Mouse (Mus musculus) midbrain, postnatal 0 days (tissue): ENCODE results near the gene Naxd. TPM values are rescaled to one million over a fixed set of nuclear protein-coding genes. Genes with fewer than 3 reads are reported as not detected.

Source experiments
- ATAC-seq: fragments of 200-750 bp; cut with Nextera tagmentation; 2 replicates; pipeline ENCODE4 v1.8.0; 2017; ENCODE audit warnings: moderate number of reproducible peaks, mild to moderate bottlenecking, moderate TSS enrichment, moderate library complexity; ENCODE audit not compliant: low FRiP score
- DNase-seq: peaks from one replicate; pipeline ENCODE4 v3.0.0-alpha.2; 2015; ENCODE audit warnings: low spot score
- H3K27ac ChIP-seq: fragments of 300-500 bp; sonication (generic); 2 replicates; pipeline ENCODE4 v1.5.1; 2014; ENCODE audit warnings: low read depth, mild to moderate bottlenecking, low read length, mixed read lengths
- H3K27me3 ChIP-seq: fragments of 300-500 bp; sonication (generic); 2 replicates; pipeline ENCODE4 v1.6.1; 2014; ENCODE audit warnings: low read length, control low read depth, mixed read lengths; ENCODE audit not compliant: insufficient read depth
- H3K36me3 ChIP-seq: fragments of 300-500 bp; sonication (generic); 2 replicates; pipeline ENCODE4 v1.6.1; 2014; ENCODE audit warnings: low read length, control low read depth, mixed read lengths; ENCODE audit not compliant: insufficient read depth
- H3K4me1 ChIP-seq: fragments of 300-500 bp; sonication (generic); 2 replicates; pipeline ENCODE4 v1.6.1; 2014; ENCODE audit warnings: mild to moderate bottlenecking, control low read depth, antibody characterized with exemption, low read length, mixed read lengths; ENCODE audit not compliant: insufficient read depth
- H3K4me2 ChIP-seq: fragments of 300-500 bp; sonication (generic); 2 replicates; pipeline ENCODE4 v1.6.1; 2014; ENCODE audit warnings: low read depth, mild to moderate bottlenecking, low read length, mixed read lengths; ENCODE audit not compliant: poor library complexity, severe bottlenecking
- H3K4me3 ChIP-seq: fragments of 300-500 bp; sonication (generic); 2 replicates; pipeline ENCODE4 v1.5.1; 2014; ENCODE audit warnings: low read depth, mild to moderate bottlenecking, low read length, moderate library complexity
- H3K9ac ChIP-seq: fragments of 300-500 bp; sonication (generic); replicated peaks from 2 replicates; pipeline ENCODE4 v1.6.1; 2014; ENCODE audit warnings: mild to moderate bottlenecking, low read length, moderate library complexity, mixed read lengths; ENCODE audit not compliant: poor library complexity, severe bottlenecking
- H3K9me3 ChIP-seq: fragments of 300-500 bp; sonication (generic); 2 replicates; pipeline ENCODE4 v1.6.1; 2016; ENCODE audit warnings: low read length, control low read depth
- CTCF ChIP-seq: IDR thresholded peaks from 2 replicates; pipeline ENCODE4 v1.5.1; 2016; ENCODE audit warnings: antibody characterized with exemption, mild to moderate bottlenecking
- WGBS: fragments of 180-500 bp; shearing (Covaris S2); extraction: QIAGEN DNeasy Blood & Tissue Kit; methylation state at CpG from one replicate; pipeline ENCODE4 v1.1.7; 2014; 5-methylcytosine and 5-hydroxymethylcytosine counted together
- polyA plus RNA-seq: library from polyadenylated mRNA; unstranded; fragments of >200 nt; fragmentation: Nextera tagmentation; extraction: Ambion mirVana; gene quantifications from 2 replicates; pipeline ENCODE4 v1.2.1, GENCODE M21; 2015
- total RNA-seq: library from RNA; depleted of rRNA; stranded (reverse); fragments of >200 nt; gene quantifications from 2 replicates; pipeline ENCODE4 v1.2.3, GENCODE M21; 2014

Naxd gene
- total and polyA plus RNA-seq, 2 experiments from 2014 or later = 88.6 to 106 TPM

- Histone ChIP-seq H3K27ac (no peak overlapping the region), H3K36me3 (peaks cover 30% of the 10 kb centered on the region), H3K27me3 (no peaks in the 10 kb centered on the region), H3K4me1 (no peaks in the 10 kb centered on the region), H3K4me3 (no peak overlapping the region), H3K9ac (no peak overlapping the region), H3K4me2 (no peak overlapping the region), H3K9me3 (no peaks in the 10 kb centered on the region)
- no peak for DNase-seq
- no peak for TF ChIP-seq CTCF
- 97% methylated on average over 12 of the region's 12 CpGs for WGBS
- no peak for ATAC-seq
Measured at GRCm38 (mm10) chr8:11542031-11542430, 44.7 kb downstream of the Naxd start.

GRCm38 (mm10) chr8:11542866-11543265 lies 45.6 kb downstream of the Naxd start:
- Histone ChIP-seq H3K9ac (no peak overlapping the region), H3K4me1 (no peaks in the 10 kb centered on the region), H3K9me3 (no peaks in the 10 kb centered on the region), H3K27me3 (no peaks in the 10 kb centered on the region), H3K27ac (no peak overlapping the region), H3K4me3 (no peak overlapping the region), H3K36me3 (peaks cover 31% of the 10 kb centered on the region), H3K4me2 (no peak overlapping the region)
- WGBS = 89% methylated on average over 4 of the region's 4 CpGs
- no peak for DNase-seq
- ATAC-seq = no peak
- TF ChIP-seq CTCF = no peak

- Histone ChIP-seq H3K4me1 (no peaks in the 10 kb centered on the region; the same call in 1 of the 2 replicates), H3K9ac (no peak overlapping the region), H3K27ac (no peak overlapping the region), H3K27me3 (no peaks in the 10 kb centered on the region), H3K36me3 (peaks cover 28% of the 10 kb centered on the region), H3K4me2 (no peak overlapping the region), H3K9me3 (no peaks in the 10 kb centered on the region), H3K4me3 (no peak overlapping the region)
- ATAC-seq (no peak), DNase-seq (no peak)
- 46% methylated on average over 3 of the region's 3 CpGs for WGBS
- TF ChIP-seq CTCF = peak; percentile 68
Measured at GRCm38 (mm10) chr8:11544386-11544785, 47.1 kb downstream of the Naxd start.

GRCm38 (mm10) chr8:11547063-11547462 lies 49.8 kb downstream of the Naxd start:
- H3K27me3 ChIP-seq = no peaks in the 10 kb centered on the region
- ATAC-seq (no peak), DNase-seq (no peak)
- no peaks in the 10 kb centered on the region for H3K9me3 ChIP-seq
- H3K4me3 ChIP-seq = no peak overlapping the region
- H3K27ac ChIP-seq = no peak overlapping the region
- H3K4me1 ChIP-seq = peaks cover 4% of the 10 kb centered on the region; the same call in 1 of the 2 replicates
- H3K9ac ChIP-seq = no peak overlapping the region
- H3K36me3 ChIP-seq = peaks cover 17% of the 10 kb centered on the region
- WGBS = 65% methylated on average over 6 of the region's 6 CpGs
- no peak overlapping the region for H3K4me2 ChIP-seq
- peak; percentile 50 for TF ChIP-seq CTCF

GRCm38 (mm10) chr8:11549706-11550105 lies 52.4 kb downstream of the Naxd start:
- Histone ChIP-seq H3K4me1 (peaks cover 8% of the 10 kb centered on the region), H3K9ac (peak overlapping the region; percentile 91; the same call in 1 of the 2 replicates), H3K4me3 (peak overlapping the region; percentile 81), H3K27me3 (no peaks in the 10 kb centered on the region), H3K9me3 (no peaks in the 10 kb centered on the region), H3K36me3 (peaks cover 13% of the 10 kb centered on the region; the same call in 1 of the 2 replicates), H3K4me2 (peak overlapping the region; percentile 77), H3K27ac (peak overlapping the region; percentile 85; the same call in 1 of the 2 replicates)
- TF ChIP-seq CTCF = peak; percentile 74
- DNase-seq = peak; percentile 67
- 14% methylated on average over 7 of the region's 7 CpGs for WGBS
- ATAC-seq = no peak

GRCm38 (mm10) chr8:11550281-11550948 lies 53.1 kb downstream of the Naxd start, which contains the start of gene Cars2:
TSS of gene Cars2 (minus strand) at chr8:11550783.
- no peaks in the 10 kb centered on the region for H3K27me3 ChIP-seq
- DNase-seq (peak; percentile 88), ATAC-seq (no peak)
- H3K4me3 ChIP-seq = peak within 1 kb of the TSS; percentile 81
- TF ChIP-seq CTCF = no peak
- H3K9ac ChIP-seq = peak within 1 kb of the TSS; percentile 91
- peaks cover 8% of the 10 kb centered on the region for H3K4me1 ChIP-seq
- H3K4me2 ChIP-seq = peak within 1 kb of the TSS; percentile 77
- peaks cover 11% of the 10 kb centered on the region; the same call in 1 of the 2 replicates for H3K36me3 ChIP-seq
- no peaks in the 10 kb centered on the region for H3K9me3 ChIP-seq
- under 1% methylated on average over 52 of the region's 53 CpGs for WGBS
- H3K27ac ChIP-seq = peak within 1 kb of the TSS; percentile 85
